Mouse (Mus musculus): ENCODE measurements at regions not wholly inside any gene's neighbourhood (a gene's known extent, or its start where the extent isn't known, plus 50 kb on each side); places are given as distances from the start of the nearest gene placed in this dataset.

- 59% methylated on average over 5 of the region's 5 CpGs for WGBS
- H3K27ac ChIP-seq (ENCODE audit: insufficient read depth, low read depth, low read length): no peak overlapping the region
- TF ChIP-seq CTCF (IDR thresholded peaks at IDR 0.05; ENCODE audit: insufficient read depth, low read depth, low read length): no peak
- no peak for TF ChIP-seq POLR2A (IDR thresholded peaks at IDR 0.05; ENCODE audit: insufficient read depth, low read depth, low read length)
- H3K4me1 ChIP-seq (ENCODE audit: control insufficient read depth, insufficient read depth, low read length): peaks cover 14% of the 10 kb centered on the region
- H3K4me3 ChIP-seq (ENCODE audit: insufficient read depth, low read depth, low read length): no peak overlapping the region
Measured at GRCm38 (mm10) chr5:118509871-118510270, 50.6 kb upstream of the Med13l start.
